Mouse (Mus musculus) spleen, postnatal 10 days (tissue): ENCODE results near the gene Vill.

Experiments used
- DNase-seq, 2 experiments: peaks; one replicate each; pipeline ENCODE4 v3.0.0; 2021 to 2022; ENCODE audit warnings: low spot score in 2 of 2

Gene Vill

DNA sequence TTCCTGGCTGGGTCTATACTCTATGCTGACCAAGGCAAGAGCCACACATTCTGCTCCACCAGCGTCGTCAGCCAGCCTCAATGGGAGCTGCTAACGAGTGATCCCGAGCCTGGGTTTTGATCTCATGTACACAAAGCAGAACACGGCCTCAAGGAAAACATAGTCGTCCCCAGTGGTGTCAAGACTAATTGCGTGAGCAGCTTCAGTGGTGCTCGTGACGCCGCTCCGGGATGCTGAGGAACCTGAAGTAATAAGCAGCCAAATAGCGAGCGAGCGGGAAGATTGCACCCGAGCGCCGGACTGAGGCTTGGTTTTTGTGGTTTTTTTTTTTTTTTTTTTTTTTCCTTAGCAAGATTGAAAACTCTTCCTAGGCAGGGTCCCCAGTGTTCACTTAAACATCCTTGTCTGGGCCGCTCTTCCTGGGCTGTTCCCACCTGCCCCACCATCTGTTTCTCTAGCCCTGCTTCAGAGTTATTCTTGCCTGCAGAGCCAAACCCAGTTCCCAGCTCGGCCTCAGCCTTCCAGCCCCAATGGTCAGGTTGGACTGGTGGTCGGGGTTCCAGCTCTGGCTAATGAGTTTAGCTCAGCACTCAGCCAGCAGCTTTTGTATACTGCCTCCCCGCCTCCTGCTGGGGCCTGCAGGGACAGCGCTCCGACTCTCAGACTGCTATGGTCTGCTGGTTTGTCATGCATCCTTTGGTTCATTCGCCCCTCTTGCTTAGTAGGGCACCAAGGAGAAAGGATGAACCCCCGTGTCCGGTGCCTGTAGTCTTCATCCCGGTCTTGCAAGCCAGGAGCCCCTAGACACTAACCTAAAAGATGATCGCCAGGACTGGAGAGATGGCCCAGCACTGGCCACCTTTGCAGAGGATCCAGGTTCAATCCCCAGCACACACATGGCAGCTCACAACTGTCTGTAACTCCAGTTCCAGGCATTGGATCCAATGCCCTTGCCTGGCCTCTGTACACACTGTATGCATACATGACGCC, 17.6 kb upstream of the Vill start:
- no peak for DNase-seq

DNA sequence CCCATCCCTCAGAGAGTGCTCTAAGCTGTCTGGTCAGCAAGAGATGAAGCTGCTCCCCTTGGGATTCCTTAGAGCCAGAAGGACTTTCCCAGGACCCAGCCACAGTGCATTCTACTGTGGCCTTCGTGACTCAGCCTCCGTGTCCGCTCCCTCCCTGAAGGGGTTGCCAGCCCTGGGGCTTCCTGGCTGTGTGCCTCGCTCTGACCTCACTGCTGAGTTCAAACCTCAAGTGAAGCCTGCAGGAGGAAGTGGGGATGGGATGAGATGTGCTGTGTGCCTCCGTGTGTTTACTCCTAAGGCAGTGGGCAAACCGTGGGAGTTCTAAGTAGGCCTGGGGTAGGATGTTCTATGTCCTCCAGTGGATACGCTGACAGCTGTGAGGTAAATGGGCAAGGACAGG, 16.7 kb upstream of the Vill start:
- no peak for DNase-seq

- no peak for DNase-seq
Observed at GRCm38 (mm10) chr9:119037076-119037730, 15.4 kb upstream of the Vill start.

GRCm38 (mm10) chr9:119038574-119038973, 14.0 kb upstream of the Vill start:
- DNase-seq: no peak

- no peak for DNase-seq
Observed at GRCm38 (mm10) chr9:119040101-119040775, 12.3 kb upstream of the Vill start.

- no peak for DNase-seq
Observed at GRCm38 (mm10) chr9:119048182-119048903, 4.2 kb upstream of the Vill start.

- no peak for DNase-seq
Observed at GRCm38 (mm10) chr9:119051158-119051557, 1.4 kb upstream of the Vill start.

DNA sequence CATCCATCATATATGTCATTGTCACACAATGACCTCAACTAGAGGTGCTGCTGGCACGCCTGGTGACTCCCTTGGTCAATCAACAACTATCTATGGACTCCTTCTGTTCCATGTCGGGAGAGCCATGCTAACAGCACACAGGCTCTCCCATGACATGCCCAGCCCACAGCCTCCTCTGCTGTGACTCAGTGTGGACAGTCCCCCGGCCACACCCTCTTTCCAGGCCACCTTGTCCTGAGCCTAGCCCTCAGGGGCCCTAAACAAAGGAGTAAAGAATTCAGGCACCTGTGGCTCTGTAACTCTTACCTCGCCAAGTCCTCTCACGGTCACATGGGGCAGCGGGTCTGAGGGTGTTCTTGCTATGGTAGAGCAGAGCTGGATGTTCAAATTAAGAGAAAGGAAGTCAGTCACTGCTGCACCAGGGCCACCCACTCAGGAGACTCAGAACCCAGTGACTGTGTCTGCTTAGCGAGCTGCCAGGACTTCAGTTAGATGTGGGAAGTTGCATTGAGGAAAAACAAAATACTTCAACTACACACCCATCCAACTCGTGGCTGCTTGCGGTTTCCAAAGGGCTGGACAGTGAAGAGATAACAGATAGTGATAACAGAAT, 1.5 kb downstream of the Vill start:
- no peak for DNase-seq

- DNase-seq: no peak
Observed at GRCm38 (mm10) chr9:119055336-119055735, 2.8 kb downstream of the Vill start.

DNA sequence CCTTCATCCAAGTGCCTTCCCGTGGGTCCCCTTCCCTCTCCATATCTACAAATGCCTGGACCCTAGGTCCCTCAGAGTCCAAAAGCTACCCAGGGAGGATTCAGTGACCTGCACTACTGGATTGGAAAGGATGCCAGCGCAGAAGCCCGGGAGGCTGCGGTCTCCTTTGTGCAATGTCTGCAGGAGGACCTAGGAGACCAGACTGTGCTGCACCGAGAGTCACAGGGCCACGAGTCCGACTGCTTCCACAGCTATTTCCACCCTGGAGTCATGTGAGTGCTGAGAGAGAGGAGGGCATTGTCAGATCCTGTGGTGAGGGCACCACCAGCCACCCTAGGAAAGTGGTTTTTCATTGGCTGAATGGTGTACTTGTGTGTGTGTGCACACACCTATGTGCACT, 5.7 kb downstream of the Vill start:
- DNase-seq: no peak

DNA sequence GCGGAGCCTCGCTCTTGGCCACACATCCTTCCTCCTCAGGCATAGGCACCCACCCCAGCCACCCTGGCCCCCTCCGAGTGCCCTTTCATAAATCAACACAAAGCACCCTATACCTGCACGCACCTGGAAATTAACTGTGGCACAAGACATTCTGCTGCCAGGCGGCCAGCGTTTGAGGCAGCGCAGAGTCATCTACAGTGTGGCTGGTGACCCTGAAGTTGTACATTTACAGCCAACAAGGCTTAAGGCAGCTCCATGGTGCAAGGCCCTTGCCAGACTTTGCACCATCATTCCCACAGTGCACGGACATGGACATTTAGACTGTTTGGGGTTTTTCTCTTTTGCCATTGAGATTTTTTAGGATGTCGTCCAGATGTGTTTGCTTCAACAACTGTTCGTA, 8.1 kb downstream of the Vill start:
- no peak for DNase-seq

DNA sequence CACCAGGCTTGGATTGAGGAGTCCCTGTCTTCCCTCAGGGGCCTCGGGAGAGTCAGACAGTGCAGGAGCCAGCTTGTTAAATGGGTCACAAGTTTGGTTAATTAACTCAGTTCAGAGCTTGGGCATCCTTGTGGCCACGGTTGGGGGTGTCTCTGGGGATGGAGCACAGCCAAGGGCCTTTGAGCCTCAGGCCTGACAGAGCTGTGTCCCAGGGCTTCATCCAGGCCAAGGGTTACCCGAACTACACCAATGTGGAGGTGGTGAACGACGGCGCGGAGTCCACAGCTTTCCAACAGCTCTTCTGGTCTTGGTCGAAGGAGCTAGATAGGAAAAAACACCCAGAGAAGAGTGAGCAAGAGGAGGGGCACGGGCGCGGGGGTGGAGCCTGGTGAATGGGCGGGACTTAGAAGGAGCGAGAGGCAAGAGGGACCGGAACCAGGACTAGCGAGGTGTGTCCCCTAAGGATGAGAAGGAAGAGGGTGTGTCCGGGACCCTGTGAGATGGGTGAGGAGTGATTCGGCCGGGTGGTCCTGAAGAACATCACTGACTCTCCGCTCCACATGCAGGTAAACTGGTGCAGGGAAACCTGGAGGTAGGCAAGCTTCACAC, 10.6 kb downstream of the Vill start:
- no peak for DNase-seq

DNA sequence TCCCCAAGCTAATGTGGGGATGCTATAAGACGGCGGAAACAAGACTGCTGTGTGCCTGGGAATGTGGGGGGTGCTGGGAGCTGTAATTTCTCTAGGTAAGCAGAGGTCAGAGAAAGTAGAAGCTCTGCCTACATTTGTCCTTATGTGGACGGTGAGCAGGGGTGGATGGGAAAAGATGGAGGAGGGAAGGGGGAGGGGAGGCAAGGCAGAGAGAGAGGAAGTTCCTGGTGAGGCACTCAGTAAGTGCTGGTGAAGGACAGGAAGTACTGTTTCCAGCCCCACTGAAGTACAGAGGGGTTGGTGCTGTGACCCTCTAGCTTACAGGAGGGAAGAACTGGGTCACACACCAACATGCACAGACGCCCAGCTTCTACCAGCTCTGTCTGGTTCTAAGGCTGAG, 11.7 kb downstream of the Vill start:
- no peak for DNase-seq

DNA sequence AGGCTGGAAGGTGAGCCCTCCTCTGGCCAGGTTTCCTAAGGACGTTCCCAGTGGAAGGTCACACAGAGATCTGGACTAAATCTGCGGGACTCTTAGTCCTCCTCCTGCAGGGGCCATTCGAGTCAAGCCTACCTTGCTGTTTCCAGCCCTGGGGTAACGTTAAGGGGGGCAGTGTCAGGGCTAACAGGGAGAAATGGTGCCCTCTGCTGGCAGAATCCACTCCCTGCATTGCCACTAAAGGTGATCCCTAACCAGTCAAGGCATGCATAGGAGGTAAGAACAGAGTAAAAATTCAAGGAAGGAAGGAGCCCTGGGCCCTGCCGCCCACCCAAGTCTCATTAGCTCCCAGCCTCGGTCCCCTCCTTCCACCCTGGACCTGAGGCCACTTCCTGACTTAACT, 15.0 kb downstream of the Vill start:
- peak; percentile 37 to 75 for DNase-seq

DNA sequence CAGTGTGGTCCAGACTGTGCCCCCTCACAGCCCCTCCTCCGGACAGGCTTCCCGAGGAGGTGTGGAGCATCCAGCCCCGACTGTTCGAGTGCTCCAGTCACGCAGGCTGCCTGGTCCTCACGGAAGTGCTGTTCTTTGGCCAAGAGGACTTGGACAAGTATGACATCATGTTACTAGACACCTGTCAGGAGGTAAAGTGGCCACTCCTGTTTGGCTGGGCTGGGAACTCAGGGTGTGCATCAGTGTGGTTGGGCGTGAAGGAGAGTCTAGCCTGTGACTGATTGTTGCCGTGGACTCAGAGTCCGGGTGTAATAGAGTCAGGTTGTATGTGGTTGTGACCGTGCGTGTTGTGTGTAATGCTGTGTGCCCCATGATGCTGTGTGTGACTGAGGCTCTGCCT, 15.7 kb downstream of the Vill start:
- no peak for DNase-seq

DNA sequence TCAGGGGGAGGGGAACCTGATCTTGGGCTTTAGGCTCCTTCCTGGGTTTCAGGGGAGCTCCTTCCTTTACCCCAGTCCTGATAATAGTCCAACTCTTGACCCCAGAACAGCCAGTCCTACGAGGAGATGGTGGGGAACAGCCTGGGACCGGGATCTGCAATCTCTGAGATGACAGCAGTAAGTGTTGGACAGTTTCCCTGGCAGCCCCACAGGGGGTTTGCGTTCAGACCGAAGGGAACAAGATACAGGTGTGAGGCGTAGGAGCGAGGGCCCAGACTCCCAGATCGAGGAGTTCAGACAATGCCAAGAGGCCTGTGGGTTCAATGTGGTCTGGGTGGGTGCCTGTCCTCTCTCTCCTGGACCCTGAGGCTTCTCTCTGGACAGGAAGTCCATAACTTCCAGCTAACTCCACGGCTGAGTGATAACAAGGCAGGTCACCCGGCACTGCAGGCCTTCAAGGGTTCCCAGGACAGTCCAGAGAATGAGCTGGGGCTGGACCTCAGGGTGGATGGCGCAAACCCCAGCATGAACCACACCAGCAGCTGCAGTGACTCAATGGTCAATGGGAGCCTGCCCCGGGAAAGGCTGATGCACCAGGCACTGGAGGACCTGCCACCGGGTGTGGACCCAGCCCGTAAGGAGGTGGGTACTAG, 17.7 kb downstream of the Vill start:
- no peak for DNase-seq

DNA sequence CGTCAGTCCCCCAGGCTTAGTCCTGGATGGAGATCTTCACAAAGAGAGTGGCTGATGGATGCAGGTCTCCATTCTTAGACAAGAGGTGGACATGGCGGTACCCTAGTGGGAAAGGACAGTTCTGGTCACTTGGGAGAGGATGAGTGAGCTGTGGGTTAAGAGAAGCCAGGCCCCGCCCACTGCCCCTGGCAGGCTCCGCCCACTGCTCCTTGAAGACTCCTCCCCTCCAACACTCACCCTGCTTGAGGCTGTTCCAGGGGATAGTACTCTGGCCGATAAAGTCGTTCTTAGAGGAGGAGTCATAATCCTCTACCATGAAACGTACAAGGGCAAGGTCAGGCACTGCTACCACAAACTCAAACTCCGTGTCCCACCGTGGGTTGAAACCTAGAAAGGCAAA, 19.2 kb downstream of the Vill start:
- no peak for DNase-seq

DNA sequence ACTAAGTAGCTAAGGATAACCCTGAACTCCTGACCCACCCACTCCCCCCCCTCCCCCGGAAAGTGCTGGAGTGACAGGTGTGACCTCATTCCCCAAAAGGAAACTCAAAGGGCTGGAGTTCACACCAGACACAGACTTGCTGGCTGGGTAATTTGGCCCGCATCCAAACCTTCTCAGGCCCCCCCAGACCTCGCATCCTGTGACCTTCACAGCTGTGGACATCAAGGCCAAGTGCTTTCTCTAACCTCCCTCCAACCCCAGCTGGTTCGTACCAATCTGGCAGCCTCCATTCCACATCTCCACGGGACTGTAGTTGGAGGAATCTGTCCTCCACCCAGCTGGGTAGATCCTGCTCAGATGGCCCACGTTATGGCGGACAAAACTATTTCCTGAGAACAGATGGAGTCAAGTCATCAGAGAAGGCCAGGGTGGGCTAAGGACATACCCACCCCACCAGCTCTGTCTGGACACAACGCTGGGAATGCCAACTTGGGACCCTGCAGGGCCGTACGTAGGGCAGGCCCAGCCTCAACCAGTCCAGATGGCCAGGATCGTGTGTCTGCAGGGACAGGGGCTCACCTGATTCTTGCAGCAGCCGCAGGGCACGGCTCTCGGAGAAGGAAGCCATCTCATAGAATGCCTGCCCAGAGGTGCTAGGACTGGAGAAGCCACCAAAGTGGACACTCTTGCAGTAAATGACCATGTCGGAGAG, 20.8 kb downstream of the Vill start:
- DNase-seq: no peak

DNA sequence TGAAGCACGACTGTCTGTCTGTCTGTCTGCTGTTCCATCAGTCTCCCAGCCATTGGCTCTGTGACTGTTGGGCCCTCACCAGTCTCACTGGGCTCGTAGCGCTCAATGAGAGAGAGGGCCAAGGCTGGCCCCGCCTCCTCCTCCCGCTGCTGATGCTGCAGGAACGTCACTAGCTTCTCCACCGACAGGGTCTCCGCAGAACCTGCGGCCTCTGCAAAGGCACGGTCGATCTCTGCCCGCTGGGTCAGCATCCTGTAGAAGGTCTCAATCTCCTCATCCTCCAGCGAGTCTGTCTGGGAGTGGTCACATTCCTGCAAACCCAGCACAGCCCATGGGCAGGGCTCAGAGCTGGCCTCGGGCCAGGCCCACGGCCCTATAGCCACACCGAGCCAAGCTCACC, 23.1 kb downstream of the Vill start:
- DNase-seq: no peak
